Mouse (Mus musculus): ENCODE data around the gene Ryr3.
A peak's percentile ranks its signal among the peaks of the same experiment; 100 is the strongest.

Ryr3 gene

GRCm38 (mm10) chr2:112900747-112901146 lies 316.1 kb downstream of the Ryr3 start:
- DNase-seq, result no peak

GRCm38 (mm10) chr2:112884456-112885114 lies 332.3 kb downstream of the Ryr3 start:
- DNase-seq, result no peak

- peak; percentile 32 for DNase-seq
Observed at GRCm38 (mm10) chr2:112881805-112882204, 335.1 kb downstream of the Ryr3 start.

GRCm38 (mm10) chr2:112881376-112881775 lies 335.5 kb downstream of the Ryr3 start:
- peak; percentile 30 for DNase-seq

- DNase-seq, result peak; percentile 24
Observed at GRCm38 (mm10) chr2:112877404-112877803, 339.5 kb downstream of the Ryr3 start.

- no peak for DNase-seq
Observed at GRCm38 (mm10) chr2:112866043-112866551, 350.8 kb downstream of the Ryr3 start.

- no peak for DNase-seq
Observed at GRCm38 (mm10) chr2:112861792-112862191, 355.1 kb downstream of the Ryr3 start.

GRCm38 (mm10) chr2:112845583-112846512 lies 371.0 kb downstream of the Ryr3 start:
- no peak for DNase-seq

GRCm38 (mm10) chr2:112842877-112843276 lies 374.0 kb downstream of the Ryr3 start:
- DNase-seq, result no peak

GRCm38 (mm10) chr2:112831423-112832305 lies 385.2 kb downstream of the Ryr3 start:
- DNase-seq, result no peak

GRCm38 (mm10) chr2:112826571-112826970 lies 390.3 kb downstream of the Ryr3 start:
- DNase-seq, result no peak

- no peak for DNase-seq
Observed at GRCm38 (mm10) chr2:112822721-112823120, 394.2 kb downstream of the Ryr3 start.

- no peak for DNase-seq
Observed at GRCm38 (mm10) chr2:112819059-112819458, 397.8 kb downstream of the Ryr3 start.

GRCm38 (mm10) chr2:112816976-112817375 lies 399.9 kb downstream of the Ryr3 start:
- DNase-seq, result no peak

- DNase-seq, result no peak
Observed at GRCm38 (mm10) chr2:112815960-112816359, 400.9 kb downstream of the Ryr3 start.

- DNase-seq, result peak; percentile 13
Observed at GRCm38 (mm10) chr2:112812637-112813402, 404.1 kb downstream of the Ryr3 start.

GRCm38 (mm10) chr2:112806015-112806414 lies 410.9 kb downstream of the Ryr3 start:
- no peak for DNase-seq

GRCm38 (mm10) chr2:112799995-112800353 lies 416.9 kb downstream of the Ryr3 start:
- peak; percentile 61 for DNase-seq

- no peak for DNase-seq
Observed at GRCm38 (mm10) chr2:112799351-112799994, 417.4 kb downstream of the Ryr3 start.

GRCm38 (mm10) chr2:112781631-112782030 lies 435.3 kb downstream of the Ryr3 start:
- DNase-seq, result no peak

GRCm38 (mm10) chr2:112774762-112775161 lies 442.1 kb downstream of the Ryr3 start:
- peak; percentile 56 for DNase-seq
